Mouse (Mus musculus) kidney, adult 10 weeks (tissue): ENCODE measurements around the gene Sept1. TPM values are rescaled to one million over a fixed set of nuclear protein-coding genes. Genes with fewer than 3 reads are reported as not detected.

ENCODE experiments used
- polyA plus RNA-seq: library from polyadenylated mRNA; stranded (reverse); fragments of 350-450 nt; fragmentation: Illumina TruSeq; extraction: RNeasy Lipid Tissue Mini Kit (QIAGEN cat#74804); gene quantifications from one replicate; pipeline ENCODE4 v1.2.3, GENCODE M21; 2014; ENCODE audit warnings: low read depth, low replicate concordance

Sept1 gene
- polyA plus RNA-seq = not detected

DNA sequence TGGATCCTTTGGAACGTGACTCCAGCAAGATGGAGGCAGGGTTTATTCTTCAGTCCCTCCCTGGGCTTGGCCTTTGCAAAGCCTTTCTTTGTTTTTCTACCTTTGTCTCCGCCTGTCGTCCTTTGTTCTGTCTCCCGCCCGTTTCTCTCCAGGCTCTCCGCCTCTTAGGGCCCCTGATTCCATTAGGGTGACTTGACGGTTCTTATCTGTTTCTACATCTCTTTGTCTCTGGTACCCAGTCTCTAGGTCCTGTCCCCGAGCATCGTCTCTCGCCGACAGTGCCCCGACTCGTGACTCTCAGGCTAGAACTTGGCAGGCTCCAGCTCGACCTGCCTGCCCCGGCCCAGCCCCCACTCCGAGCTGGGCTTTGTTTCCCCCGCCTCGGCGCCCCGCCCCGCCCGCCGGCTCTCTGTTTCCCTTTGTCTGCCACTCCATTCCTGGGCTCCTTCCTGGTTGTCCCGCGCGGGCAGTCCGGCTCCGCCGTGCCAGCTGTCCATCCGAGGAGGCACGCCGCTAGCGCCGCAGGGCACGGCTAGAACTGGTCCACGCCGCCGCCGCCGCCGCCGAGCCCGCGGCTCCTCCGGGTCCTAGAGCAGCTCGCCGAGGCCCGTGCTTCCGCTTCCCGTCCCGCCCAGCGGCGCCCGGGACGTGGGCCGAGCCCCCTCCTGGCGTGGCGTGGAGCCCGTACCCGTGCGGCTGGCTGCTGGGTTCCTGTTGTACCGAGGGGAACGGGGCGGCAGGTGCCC is at the start of gene Sept1, which contains the start of gene Zfp553:
Gene Sept1, minus strand, starts transcription at position 509 of the 746 bp plus-strand sequence.
Gene Zfp553, plus strand, starts transcription at position 440 of the 746 bp plus-strand sequence.

DNA sequence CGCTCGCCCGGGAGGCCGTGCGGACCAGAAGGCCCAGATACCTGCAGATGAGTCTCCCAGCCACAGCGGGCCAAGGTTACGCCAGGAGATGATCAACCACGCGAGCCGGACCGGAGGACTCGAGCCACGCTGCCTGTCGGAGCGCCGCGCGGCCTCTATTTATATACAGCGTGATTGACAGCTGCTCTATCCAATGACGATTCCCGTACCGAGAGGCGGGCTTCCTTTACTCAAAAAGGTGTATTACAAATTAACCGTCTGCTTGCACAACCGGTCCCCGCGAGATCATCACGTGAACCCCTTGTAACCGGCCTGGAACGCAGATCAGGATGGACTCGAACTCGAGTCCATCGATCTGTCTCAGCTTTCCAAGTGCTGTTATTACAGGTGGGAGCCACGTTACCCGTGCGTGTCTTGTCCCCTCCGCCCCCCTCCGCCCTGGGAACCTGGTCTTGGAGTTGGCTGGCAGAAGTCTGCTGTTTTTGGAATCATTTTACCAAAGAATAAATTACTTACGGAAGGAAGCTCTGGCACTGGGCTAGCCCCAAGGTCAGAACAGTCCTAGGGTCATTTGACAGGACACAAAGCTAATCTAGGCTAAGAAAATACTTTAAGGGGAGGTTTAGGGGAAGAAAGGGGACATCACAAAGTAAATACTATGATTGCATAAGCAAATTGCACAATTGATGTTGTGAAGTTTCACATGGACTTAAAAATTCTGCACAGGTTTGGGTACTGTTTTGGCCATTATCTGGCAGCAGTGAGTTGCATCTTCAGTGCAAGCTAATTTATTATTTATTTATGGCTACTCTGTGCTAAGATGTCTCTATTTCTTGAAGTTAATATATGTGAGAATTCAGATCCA is 41.2 kb upstream of the Sept1 start, which contains the start of gene Sephs2:
Gene Sephs2, minus strand, starts transcription at position 131 of the 865 bp plus-strand sequence.

DNA sequence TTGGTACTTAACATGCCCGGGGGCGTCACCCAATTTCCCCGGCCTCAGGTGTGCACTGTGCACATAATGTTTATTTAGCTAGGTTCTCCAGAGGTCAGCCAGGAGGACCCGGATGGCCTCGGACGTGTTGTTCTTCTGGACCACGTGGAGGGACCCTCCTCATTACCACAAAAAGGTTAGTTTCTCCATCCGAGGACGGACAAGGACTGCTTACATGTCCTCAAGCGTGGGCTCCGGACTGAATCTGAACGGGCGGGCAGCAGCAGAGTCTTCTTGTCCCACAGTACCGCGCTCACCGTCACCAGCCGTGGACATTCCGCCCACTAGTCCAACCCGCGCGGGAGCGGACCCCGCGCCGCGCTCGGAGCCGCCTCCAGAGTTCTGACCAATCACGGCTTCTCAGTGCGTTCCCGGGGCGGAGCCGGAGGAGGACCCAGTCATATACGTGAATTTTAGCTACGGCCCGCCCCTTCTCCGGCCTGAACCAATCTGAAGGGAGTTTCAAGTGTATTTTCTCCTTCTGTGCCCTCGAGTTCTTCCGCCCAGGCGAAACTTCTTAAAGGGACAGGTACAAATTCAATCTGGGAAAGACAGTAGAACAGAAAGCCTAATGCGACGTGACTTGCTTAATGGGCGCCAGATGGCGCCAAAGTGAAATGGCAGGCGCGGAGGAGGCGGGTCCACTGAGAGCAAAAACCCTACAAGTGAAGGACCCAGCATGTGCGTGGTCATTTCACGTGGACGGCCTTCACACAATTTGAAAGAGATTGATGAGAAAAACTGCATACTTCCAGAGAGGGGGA is 27.6 kb upstream of the Sept1 start, which contains the start of gene Dctpp1:
Gene Dctpp1, minus strand, starts transcription at position 401 of the 803 bp plus-strand sequence.

DNA sequence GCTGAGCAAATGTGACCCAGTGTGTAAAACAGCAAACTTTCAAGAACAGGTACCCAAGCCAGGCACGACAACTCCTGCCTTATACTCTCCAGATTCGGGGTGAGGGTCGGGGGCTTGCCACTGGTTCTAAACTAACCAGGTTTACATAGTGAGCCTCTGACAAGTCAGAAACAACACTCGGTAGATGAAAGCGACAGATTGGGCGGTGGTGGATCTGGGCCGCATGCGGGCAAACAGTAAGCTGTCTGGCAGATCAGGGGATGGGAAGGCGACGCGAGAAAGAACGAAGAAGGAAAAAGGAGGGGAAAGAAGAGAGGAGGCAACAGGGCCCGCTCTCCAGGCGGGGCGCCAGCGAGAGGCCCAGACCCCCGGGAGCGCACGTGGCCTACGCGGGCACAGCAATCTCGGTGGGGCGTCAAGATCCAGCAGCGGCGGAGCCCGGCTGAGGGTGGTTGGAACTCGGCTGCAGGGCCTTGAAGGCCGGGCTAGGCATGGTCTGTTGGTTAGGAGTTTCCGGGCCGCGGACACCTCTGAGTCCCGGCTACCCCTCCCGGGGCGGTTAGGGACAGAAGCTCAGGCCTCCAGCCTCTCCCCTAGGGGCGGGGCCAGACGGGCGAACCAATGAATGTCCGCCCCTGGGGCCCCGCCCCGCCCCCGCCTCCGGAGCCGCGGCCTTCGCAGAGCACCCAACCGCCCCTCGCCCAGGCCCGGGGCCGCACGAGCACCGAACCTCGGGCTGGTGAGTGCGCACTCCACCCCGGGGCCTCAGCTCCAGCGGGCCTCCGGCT is 11.1 kb upstream of the Sept1 start, which contains the start of gene Zfp771:
Gene Zfp771, plus strand, starts transcription at position 405 of the 788 bp plus-strand sequence.

GRCm38 (mm10) chr7:127208553-127209438 is 24.1 kb downstream of the Sept1 start, which contains the start of gene Mylpf:
TSS of gene Mylpf (plus strand) at chr7:127208890.

DNA sequence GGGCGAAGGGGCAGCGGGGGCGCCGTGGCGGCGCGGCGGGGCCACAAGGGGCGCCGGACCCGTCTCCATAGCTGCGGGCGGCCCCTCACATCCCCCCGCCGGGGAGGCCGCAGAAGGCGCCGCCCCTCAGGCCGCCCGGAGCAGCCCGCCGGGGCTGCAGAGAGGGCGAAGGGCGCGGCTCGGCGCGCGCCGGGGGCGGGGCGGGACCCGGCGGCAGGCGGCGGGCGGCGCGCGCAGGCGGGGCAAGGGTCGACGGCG is 24.7 kb downstream of the Sept1 start, which contains the start of gene Tbc1d10b:
Gene Tbc1d10b, minus strand, starts transcription at position 174 of the 258 bp plus-strand sequence.

GRCm38 (mm10) chr7:127195544-127196295 is 37.2 kb downstream of the Sept1 start, which contains the start of gene Cd2bp2:
TSS of gene Cd2bp2 (minus strand) at chr7:127196050.

Other genes starting within 250 kb of the Sept1 start
- gene Mvp, start 218.5 kb downstream of the Sept1 start, polyA plus RNA-seq = 0.53 TPM
- gene Pagr1b, start 216.6 kb downstream of the Sept1 start, polyA plus RNA-seq = not detected
- gene Pagr1a, start 215.8 kb downstream of the Sept1 start, polyA plus RNA-seq = not detected
- 0.61 TPM for gene Gm42742, start 212.0 kb downstream of the Sept1 start, polyA plus RNA-seq
- gene Prrt2, start 211.9 kb downstream of the Sept1 start, polyA plus RNA-seq = not detected
- 15.0 TPM for gene Maz, start 206.1 kb downstream of the Sept1 start, polyA plus RNA-seq
- not detected for gene Kif22, start 190.7 kb downstream of the Sept1 start, polyA plus RNA-seq
- gene Zg16, start 145.8 kb downstream of the Sept1 start, polyA plus RNA-seq = not detected
- 0.73 TPM for gene AI467606, start 141.8 kb downstream of the Sept1 start, polyA plus RNA-seq
- 22.6 TPM for gene Qprt, start 110.9 kb downstream of the Sept1 start, polyA plus RNA-seq
- gene Spn, start 95.3 kb downstream of the Sept1 start, polyA plus RNA-seq = 0.65 TPM
- 11.2 TPM for gene Cd2bp2, start 37.1 kb downstream of the Sept1 start, polyA plus RNA-seq
- 1.9 TPM for gene Tbc1d10b, start 24.7 kb downstream of the Sept1 start, polyA plus RNA-seq
- not detected for gene Mylpf, start 24.2 kb downstream of the Sept1 start, polyA plus RNA-seq
- gene Zfp553, start 69 bp downstream of the Sept1 start, polyA plus RNA-seq = 1.3 TPM
- gene Zfp771, start 11.1 kb upstream of the Sept1 start, polyA plus RNA-seq = not detected
- not detected for gene Dctpp1, start 27.6 kb upstream of the Sept1 start, polyA plus RNA-seq
- 208 TPM for gene Sephs2, start 40.9 kb upstream of the Sept1 start, polyA plus RNA-seq
- 0.16 TPM for gene Itgal, start 63.1 kb upstream of the Sept1 start, polyA plus RNA-seq
- 4.7 TPM for gene Zfp768, start 112.5 kb upstream of the Sept1 start, polyA plus RNA-seq
- 1.6 TPM for gene Zfp747, start 142.9 kb upstream of the Sept1 start, polyA plus RNA-seq
- gene 9130019O22Rik, start 154.0 kb upstream of the Sept1 start, polyA plus RNA-seq = 0.97 TPM
- gene E430018J23Rik, start 160.5 kb upstream of the Sept1 start, polyA plus RNA-seq = 0.69 TPM
- gene Zfp764, start 173.7 kb upstream of the Sept1 start, polyA plus RNA-seq = 2.5 TPM
- 0.89 TPM for gene Zfp688, start 188.9 kb upstream of the Sept1 start, polyA plus RNA-seq
- 0.89 TPM for gene Zfp689, start 216.0 kb upstream of the Sept1 start, polyA plus RNA-seq
- 10.5 TPM for gene Prr14, start 226.5 kb upstream of the Sept1 start, polyA plus RNA-seq
- gene Fbrs, start 246.1 kb upstream of the Sept1 start, polyA plus RNA-seq = 6.2 TPM